18 mouse cellular contexts compared by ENCODE assay signal in genomic region chr17:67912051-67912450, GRCm38 (mm10).
DNase-seq lines count a peak whose midpoint lies in the region; ATAC-seq and TF ChIP-seq lines count a peak whose summit lies in the region.
"Had no signal": no experiment of that assay in that cellular context is flagged by ENCODE, and none has a peak within 500 bp of the region (broad histone marks: within the 10 kb centered on the region; RNA-seq: fewer than 3 reads in every experiment).

No protein-coding gene starts in this region.

- no peaks in the 10 kb centered on the region for H3K27me3 ChIP-seq in heart, embryonic 10.5 days (ENCODE audit: insufficient read depth, poor library complexity, severe bottlenecking)
- no peaks in the 10 kb centered on the region for H3K27me3 ChIP-seq in limb, embryonic 12.5 days
- no peaks in the 10 kb centered on the region for H3K27me3 ChIP-seq in limb, embryonic 10.5 days (ENCODE audit: low read depth, poor library complexity, severe bottlenecking)
- no peaks in the 10 kb centered on the region for H3K27me3 ChIP-seq in embryonic facial prominence, embryonic 15.5 days
- H3K27me3 ChIP-seq in hindbrain, postnatal 0 days (ENCODE audit: insufficient read depth, low read length), result no peaks in the 10 kb centered on the region
- H3K27me3 ChIP-seq: intestine, embryonic 15.5 days; midbrain, embryonic 15.5 days had no signal

- ATAC-seq in limb, embryonic 12.5 days (ENCODE audit: insufficient number of reproducible peaks, insufficient read depth, low FRiP score, low TSS enrichment, low read depth), result no peak
- ATAC-seq in embryonic facial prominence, embryonic 15.5 days (ENCODE audit: insufficient number of reproducible peaks, low FRiP score, low TSS enrichment, low read depth), result no peak
- ATAC-seq in hindbrain, postnatal 0 days, result no peak
- ATAC-seq: activated CD4-positive, CD25-positive, alpha-beta regulatory T cell, adult 4 months had no signal

- H3K9me3 ChIP-seq in heart, embryonic 10.5 days, result no peaks in the 10 kb centered on the region
- no peaks in the 10 kb centered on the region for H3K9me3 ChIP-seq in limb, embryonic 12.5 days
- no peaks in the 10 kb centered on the region for H3K9me3 ChIP-seq in limb, embryonic 10.5 days (replicated peaks)
- no peaks in the 10 kb centered on the region for H3K9me3 ChIP-seq in embryonic facial prominence, embryonic 15.5 days (replicated peaks)
- H3K9me3 ChIP-seq in hindbrain, postnatal 0 days (ENCODE audit: low read length), result no peaks in the 10 kb centered on the region
- H3K9me3 ChIP-seq: intestine, embryonic 15.5 days; midbrain, embryonic 15.5 days had no signal

- no peak overlapping the region for H3K4me3 ChIP-seq in heart, embryonic 10.5 days
- H3K4me3 ChIP-seq in limb, embryonic 12.5 days (replicated peaks), result no peak overlapping the region
- no peak overlapping the region for H3K4me3 ChIP-seq in limb, embryonic 10.5 days
- no peak overlapping the region for H3K4me3 ChIP-seq in embryonic facial prominence, embryonic 15.5 days (replicated peaks)
- no peak overlapping the region for H3K4me3 ChIP-seq in hindbrain, postnatal 0 days (ENCODE audit: low read length)
- H3K4me3 ChIP-seq: erythroblast, embryonic 14.5 days; intestine, embryonic 15.5 days; midbrain, embryonic 15.5 days had no signal

- no peaks in the 10 kb centered on the region for H3K36me3 ChIP-seq in heart, embryonic 10.5 days
- H3K36me3 ChIP-seq in limb, embryonic 12.5 days, result 0 out of 2 replicates have a peak, but pooled peaks cover 3% of the 10 kb centered on the region
- peaks cover 22% of the 10 kb centered on the region for H3K36me3 ChIP-seq in limb, embryonic 10.5 days
- 0 out of 2 replicates have a peak, but pooled peaks cover 4% of the 10 kb centered on the region for H3K36me3 ChIP-seq in embryonic facial prominence, embryonic 15.5 days
- H3K36me3 ChIP-seq in hindbrain, postnatal 0 days (ENCODE audit: insufficient read depth, low read length), result no peaks in the 10 kb centered on the region
- H3K36me3 ChIP-seq: intestine, embryonic 15.5 days; midbrain, embryonic 15.5 days had no signal

- no peak overlapping the region for H3K4me2 ChIP-seq in limb, embryonic 12.5 days
- no peak overlapping the region for H3K4me2 ChIP-seq in embryonic facial prominence, embryonic 15.5 days (replicated peaks)
- H3K4me2 ChIP-seq in hindbrain, postnatal 0 days (ENCODE audit: low read depth, low read length), result no peak overlapping the region
- H3K4me2 ChIP-seq: intestine, embryonic 15.5 days; midbrain, embryonic 15.5 days had no signal

- WGBS in heart, embryonic 10.5 days, result 76% methylated on average over 11 of the region's 11 CpGs
- WGBS in limb, embryonic 12.5 days, result 75% methylated on average over 11 of the region's 11 CpGs
- WGBS in limb, embryonic 10.5 days, result 90% methylated on average over 11 of the region's 11 CpGs
- 61% methylated on average over 11 of the region's 11 CpGs for WGBS in embryonic facial prominence, embryonic 15.5 days
- WGBS in hindbrain, postnatal 0 days, result 86% methylated on average over 11 of the region's 11 CpGs

- H3K27ac ChIP-seq in heart, embryonic 10.5 days, result no peak overlapping the region
- H3K27ac ChIP-seq in limb, embryonic 12.5 days, result 0 out of 2 replicates have a peak overlapping the region, but pooled peaks have one; percentile 50
- H3K27ac ChIP-seq in limb, embryonic 10.5 days, result no peak overlapping the region
- peak overlapping the region; percentile 25; the same call in 1 of the 2 replicates for H3K27ac ChIP-seq in embryonic facial prominence, embryonic 15.5 days (replicated peaks)
- no peak overlapping the region for H3K27ac ChIP-seq in hindbrain, postnatal 0 days
- H3K27ac ChIP-seq: intestine, embryonic 15.5 days; liver, embryonic 14.5 days; midbrain, embryonic 15.5 days; stomach, postnatal 0 days had no signal

- TF ChIP-seq CTCF in hindbrain, postnatal 0 days (IDR thresholded peaks at IDR 0.05; ENCODE audit: low read depth), result no peak

- peak; percentile 66 for DNase-seq in heart, embryonic 10.5 days (ENCODE audit: low spot score)
- no peak for DNase-seq in heart, adult 9 months (ENCODE audit: low spot score in 2 of 2)
- DNase-seq in limb, embryonic 10.5 days (ENCODE audit: low spot score), result no peak
- DNase-seq in ovary, postnatal 14 days (ENCODE audit: low spot score), result no peak
- no peak for DNase-seq in hindbrain, postnatal 0 days (ENCODE audit: low spot score)
- DNase-seq: B cell, adult 2 months; layer of hippocampus, adult 9-11 months; right cerebral cortex, adult 18-20 months; thymus, adult 18-20 months; thymus, postnatal 25 days had no signal

- no peak overlapping the region for H3K9ac ChIP-seq in limb, embryonic 12.5 days (replicated peaks)
- H3K9ac ChIP-seq in embryonic facial prominence, embryonic 15.5 days, result no peak overlapping the region
- no peak overlapping the region for H3K9ac ChIP-seq in hindbrain, postnatal 0 days (replicated peaks; ENCODE audit: low read length)
- H3K9ac ChIP-seq: intestine, embryonic 15.5 days; liver, embryonic 14.5 days; midbrain, embryonic 15.5 days had no signal

- H3K4me1 ChIP-seq in heart, embryonic 10.5 days, result peaks cover 18% of the 10 kb centered on the region
- peaks cover 39% of the 10 kb centered on the region for H3K4me1 ChIP-seq in limb, embryonic 12.5 days (replicated peaks)
- H3K4me1 ChIP-seq in limb, embryonic 10.5 days, result peaks cover 26% of the 10 kb centered on the region
- peaks cover 36% of the 10 kb centered on the region for H3K4me1 ChIP-seq in embryonic facial prominence, embryonic 15.5 days
- no peaks in the 10 kb centered on the region for H3K4me1 ChIP-seq in hindbrain, postnatal 0 days (ENCODE audit: insufficient read depth, low read length)
- H3K4me1 ChIP-seq: midbrain, embryonic 15.5 days had no signal

Comparison
In these comparisons a context has a peak if more than half of its experiments do, and no peak if none do; other contexts are left out.
1. H3K27ac ChIP-seq: peak in limb, embryonic 12.5 days (single experiment) and embryonic facial prominence, embryonic 15.5 days (single experiment); none in heart, embryonic 10.5 days (single experiment), limb, embryonic 10.5 days (single experiment) and hindbrain, postnatal 0 days (single experiment).